Mouse (Mus musculus) urinary bladder, postnatal 0 days (tissue): ENCODE data around the gene Rbx1. TPM values are rescaled to one million over a fixed set of nuclear protein-coding genes. Genes with fewer than 3 reads are reported as not detected.

Experiments
- polyA plus RNA-seq: library from polyadenylated mRNA; unstranded; fragments of >200 nt; fragmentation: Nextera tagmentation; extraction: Ambion mirVana; gene quantifications from 2 replicates; pipeline ENCODE4 v1.2.1, GENCODE M21; 2015

Rbx1 gene
- 392 and 405 TPM in 2 replicates for polyA plus RNA-seq

DNA sequence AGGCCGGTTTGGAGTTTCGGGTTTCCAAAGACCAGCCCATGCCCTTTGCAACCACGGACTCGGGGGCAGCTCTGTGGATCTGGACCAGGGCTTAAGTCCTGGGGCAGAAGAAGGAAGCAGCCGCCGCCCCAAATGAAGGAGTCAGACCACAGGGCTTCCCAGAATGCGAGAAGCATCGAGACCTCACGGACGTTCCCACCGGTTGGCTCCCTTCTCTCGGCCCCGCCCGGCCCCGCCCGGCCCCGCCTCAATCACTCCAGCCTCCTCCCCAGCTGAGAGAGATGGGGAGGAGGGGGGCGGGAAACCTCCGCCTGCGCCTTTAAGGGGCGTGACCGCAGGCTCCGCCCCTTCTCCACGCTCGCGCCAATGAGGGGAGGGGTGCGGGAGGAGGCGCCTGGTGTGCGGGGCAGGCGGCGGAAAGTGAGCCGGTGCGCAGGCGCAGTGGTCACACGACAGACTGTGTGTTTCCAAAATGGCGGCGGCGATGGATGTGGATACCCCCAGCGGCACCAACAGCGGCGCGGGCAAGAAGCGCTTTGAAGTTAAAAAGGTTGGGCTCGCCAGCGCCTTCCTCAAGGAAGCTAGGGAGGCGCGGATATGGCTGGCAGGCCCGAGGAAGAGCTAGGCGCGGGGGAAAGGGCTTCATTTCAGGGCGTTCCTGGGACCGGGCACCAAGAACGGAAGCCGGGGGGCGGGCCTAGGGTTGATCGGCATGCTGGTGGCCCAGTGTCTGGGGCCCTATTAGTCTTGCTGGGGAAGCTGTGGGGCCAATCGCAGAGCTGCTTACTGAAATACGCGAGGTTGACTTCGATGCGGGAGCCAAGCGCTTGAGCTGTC, at the start of gene Rbx1:
Gene Rbx1 (plus strand): TSS at position 396 of the 837 bp plus-strand sequence.

Other genes starting within 250 kb of the Rbx1 start
- 25.2 and 26.1 TPM in 2 replicates for gene Mchr1, start 230.8 kb upstream of the Rbx1 start, polyA plus RNA-seq
- 84.1 and 84.9 TPM in 2 replicates for gene Slc25a17, start 105.5 kb upstream of the Rbx1 start, polyA plus RNA-seq
- gene St13, start 66.2 kb upstream of the Rbx1 start, polyA plus RNA-seq = 75.4 and 88.9 TPM in 2 replicates
- 5.7 and 6.9 TPM in 2 replicates for gene Xpnpep3, start 66.2 kb upstream of the Rbx1 start, polyA plus RNA-seq
- 0.60 and 0.69 TPM in 2 replicates for gene Dnajb7, start 58.0 kb upstream of the Rbx1 start, polyA plus RNA-seq
- 8.7 and 10.8 TPM in 2 replicates for gene Ep300, start 119.1 kb downstream of the Rbx1 start, polyA plus RNA-seq
- 11.4 and 14.0 TPM in 2 replicates for gene L3mbtl2, start 197.6 kb downstream of the Rbx1 start, polyA plus RNA-seq
- 1.4 and 1.6 TPM in 2 replicates for gene Chadl, start 231.0 kb downstream of the Rbx1 start, polyA plus RNA-seq